Mouse (Mus musculus): ENCODE data around the gene Atf1. TPM values are rescaled to one million over a fixed set of nuclear protein-coding genes. Genes with fewer than 3 reads are reported as not detected.

Atf1 gene
- total RNA-seq, 2 experiments from 2014 or later: 56.7 to 62.3 TPM

- no peak for ATAC-seq (replicated peaks; ENCODE audit: poor library complexity, severe bottlenecking)
Measured at GRCm38 (mm10) chr15:100301556-100301955, 73.9 kb downstream of the Atf1 start.

GRCm38 (mm10) chr15:100303428-100304018, 75.9 kb downstream of the Atf1 start:
- ATAC-seq (replicated peaks; ENCODE audit: poor library complexity, severe bottlenecking): no peak

GRCm38 (mm10) chr15:100304019-100304991, 76.7 kb downstream of the Atf1 start, which contains the start of gene Mettl7a1:
Mettl7a1 (plus strand) TSS chr15:100304140.
- peak; percentile 81 for ATAC-seq (replicated peaks; ENCODE audit: poor library complexity, severe bottlenecking)

- no peak for ATAC-seq (replicated peaks; ENCODE audit: poor library complexity, severe bottlenecking)
Measured at GRCm38 (mm10) chr15:100306201-100306600, 78.6 kb downstream of the Atf1 start.

GRCm38 (mm10) chr15:100307438-100308096, 79.9 kb downstream of the Atf1 start:
- peak; percentile 25; the same call in 1 of the 2 replicates for ATAC-seq (replicated peaks; ENCODE audit: poor library complexity, severe bottlenecking)

Other genes with a start within 250 kb of the Atf1 start
- gene Dip2b, start 189.2 kb upstream of the Atf1 start, total RNA-seq (2014; fragmentation: Nextera tagmentation): 13.3 and 23.3 TPM in 2 replicates
- gene Dip2b, start 189.2 kb upstream of the Atf1 start, total RNA-seq (2017): 11.0 and 11.9 TPM in 2 replicates
- gene Tmprss12, start 53.0 kb downstream of the Atf1 start, total RNA-seq (2014; fragmentation: Nextera tagmentation): not detected in 2 replicates
- not detected in 2 replicates for gene Tmprss12, start 53.0 kb downstream of the Atf1 start, total RNA-seq (2017)
- 24.4 and 27.4 TPM in 2 replicates for gene Mettl7a1, start 76.3 kb downstream of the Atf1 start, total RNA-seq (2014; fragmentation: Nextera tagmentation)
- gene Mettl7a1, start 76.3 kb downstream of the Atf1 start, total RNA-seq (2017): 50.9 and 53.6 TPM in 2 replicates
- gene Mettl7a3, start 107.1 kb downstream of the Atf1 start, total RNA-seq (2014; fragmentation: Nextera tagmentation): not detected in 2 replicates
- gene Mettl7a3, start 107.1 kb downstream of the Atf1 start, total RNA-seq (2017): not detected in 2 replicates
- not detected in 2 replicates for gene Methig1, start 125.3 kb downstream of the Atf1 start, total RNA-seq (2014; fragmentation: Nextera tagmentation)
- not detected in 2 replicates for gene Methig1, start 125.3 kb downstream of the Atf1 start, total RNA-seq (2017)
- gene Mettl7a2, start 125.4 kb downstream of the Atf1 start, total RNA-seq (2014; fragmentation: Nextera tagmentation): not detected in 2 replicates
- not detected in 2 replicates for gene Mettl7a2, start 125.4 kb downstream of the Atf1 start, total RNA-seq (2017)
- not detected in 2 replicates for gene Higd1c, start 136.7 kb downstream of the Atf1 start, total RNA-seq (2014; fragmentation: Nextera tagmentation)
- not detected in 2 replicates for gene Higd1c, start 136.7 kb downstream of the Atf1 start, total RNA-seq (2017)
- gene Gm5475, start 194.3 kb downstream of the Atf1 start, total RNA-seq (2014; fragmentation: Nextera tagmentation): not detected in 2 replicates
- not detected in 2 replicates for gene Gm5475, start 194.3 kb downstream of the Atf1 start, total RNA-seq (2017)
- 10.2 and 10.3 TPM in 2 replicates for gene Slc11a2, start 197.3 kb downstream of the Atf1 start, total RNA-seq (2014; fragmentation: Nextera tagmentation)
- gene Slc11a2, start 197.3 kb downstream of the Atf1 start, total RNA-seq (2017): 8.6 and 8.9 TPM in 2 replicates
- gene Letmd1, start 241.2 kb downstream of the Atf1 start, total RNA-seq (2014; fragmentation: Nextera tagmentation): 42.5 and 46.2 TPM in 2 replicates
- 25.7 and 34.0 TPM in 2 replicates for gene Letmd1, start 241.2 kb downstream of the Atf1 start, total RNA-seq (2017)

Measured in granulocyte monocyte progenitor cell, adult 5-6 weeks (primary cell).